Mouse (Mus musculus): ENCODE measurements around the gene Exosc2.
"Not testable (repeated sequence)": the region's sequence is repeated elsewhere in the genome, so short reads cannot be mapped to it uniquely, and the experiment has no call there.

Exosc2 gene

GRCm38 (mm10) chr2:31678641-31679040 is 8.1 kb downstream of the Exosc2 start:
- no peak for DNase-seq

- DNase-seq: not testable (repeated sequence)
These were observed 10.7 kb downstream of the Exosc2 start for GRCm38 (mm10) chr2:31681051-31681707.

GRCm38 (mm10) chr2:31681731-31682235 is 11.3 kb downstream of the Exosc2 start:
- no peak for DNase-seq

- DNase-seq: peak; percentile 78 to 81
These were observed 13.2 kb downstream of the Exosc2 start for GRCm38 (mm10) chr2:31683666-31684065.

- peak; percentile 94 to 95 for DNase-seq
These were observed 17.8 kb downstream of the Exosc2 start, which contains the start of gene Abl1 for GRCm38 (mm10) chr2:31688074-31688925. TSS of gene Abl1 (plus strand) at chr2:31688376.

- DNase-seq: no peak
These were observed 18.5 kb downstream of the Exosc2 start for GRCm38 (mm10) chr2:31689045-31689444.

GRCm38 (mm10) chr2:31690063-31690462 is 19.5 kb downstream of the Exosc2 start:
- no peak for DNase-seq

GRCm38 (mm10) chr2:31698209-31698608 is 27.7 kb downstream of the Exosc2 start:
- no peak for DNase-seq

- no peak for DNase-seq
These were observed 30.3 kb downstream of the Exosc2 start for GRCm38 (mm10) chr2:31700545-31701446.

GRCm38 (mm10) chr2:31703226-31703625 is 32.7 kb downstream of the Exosc2 start:
- DNase-seq: no peak

GRCm38 (mm10) chr2:31705914-31706313 is 35.4 kb downstream of the Exosc2 start:
- DNase-seq: no peak

- DNase-seq: no peak
These were observed 36.0 kb downstream of the Exosc2 start for GRCm38 (mm10) chr2:31706531-31706930.

- peak; percentile 16 to 23 for DNase-seq
These were observed 42.2 kb downstream of the Exosc2 start for GRCm38 (mm10) chr2:31712716-31713115.

GRCm38 (mm10) chr2:31713813-31714212 is 43.3 kb downstream of the Exosc2 start:
- DNase-seq: no peak

- no peak for DNase-seq
These were observed 44.3 kb downstream of the Exosc2 start for GRCm38 (mm10) chr2:31714780-31715179.

GRCm38 (mm10) chr2:31715985-31716384 is 45.5 kb downstream of the Exosc2 start:
- no peak for DNase-seq

GRCm38 (mm10) chr2:31719202-31719880 is 48.8 kb downstream of the Exosc2 start:
- no peak for DNase-seq

- no peak for DNase-seq
These were observed 49.4 kb downstream of the Exosc2 start for GRCm38 (mm10) chr2:31719944-31720343.

GRCm38 (mm10) chr2:31720783-31721182 is 50.3 kb downstream of the Exosc2 start:
- peak in 1 of 2 experiments; percentile 29 for DNase-seq

GRCm38 (mm10) chr2:31724730-31725490 is 54.4 kb downstream of the Exosc2 start:
- no peak for DNase-seq

- DNase-seq: no peak
These were observed 57.2 kb downstream of the Exosc2 start for GRCm38 (mm10) chr2:31727576-31728277.

Measured in cerebellum, postnatal 14 days (tissue).